9 mouse cellular contexts compared by ENCODE assay signal in the genomic region with DNA sequence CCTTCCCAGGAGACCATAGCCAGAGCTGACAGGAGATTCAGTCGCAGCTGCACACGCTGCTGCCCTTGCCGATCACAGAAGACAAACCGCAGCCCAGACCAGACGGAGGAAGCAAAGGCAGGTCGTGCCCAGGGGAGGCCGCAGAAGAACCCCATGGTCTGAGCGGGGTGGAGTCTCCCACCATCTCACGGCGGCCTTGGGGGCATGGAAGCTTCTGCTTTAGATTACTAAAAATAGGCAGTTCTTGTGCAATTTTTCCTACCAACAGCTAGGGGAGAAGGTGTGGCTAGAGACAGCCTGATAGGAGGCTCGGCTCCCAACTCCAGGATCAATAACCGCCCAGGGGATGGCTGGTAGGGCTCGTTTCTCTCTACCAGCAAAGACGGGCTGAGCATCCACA. TPM values are rescaled to one million over a fixed set of nuclear protein-coding genes. Genes with fewer than 3 reads are reported as not detected.
DNase-seq lines count a peak whose midpoint lies in the region; ATAC-seq and TF ChIP-seq lines count a peak whose summit lies in the region.
"Had no signal": no experiment of that assay in that cellular context is flagged by ENCODE, and none has a peak within 500 bp of the region (broad histone marks: within the 10 kb centered on the region; RNA-seq: fewer than 3 reads in every experiment).

No protein-coding gene starts in this region.

- no peak for TF ChIP-seq CTCF in C2C12 (IDR thresholded peaks at IDR 0.05; ENCODE audit: control insufficient read depth, insufficient read depth, insufficient read length)

- no peak for DNase-seq in hindbrain, embryonic 10.5 days (ENCODE audit: low spot score)
- DNase-seq in hindbrain, embryonic 11.5 days (ENCODE audit: low spot score) = no peak
- no peak for DNase-seq in liver, embryonic 13.5 days
- DNase-seq in c-Kit-positive CD71-positive TER-119-positive erythroid progenitor cells, embryonic 14.5 days (ENCODE audit: low spot score) = no peak
- no peak for DNase-seq in right cerebral cortex, postnatal 36 days (ENCODE audit: low spot score in 2 of 2)
- DNase-seq: retina, postnatal 1 day had no signal

- H3K9me3 ChIP-seq in hindbrain, embryonic 10.5 days = no peaks in the 10 kb centered on the region
- H3K9me3 ChIP-seq in hindbrain, embryonic 11.5 days (ENCODE audit: control insufficient read depth, low read length) = no peaks in the 10 kb centered on the region
- no peaks in the 10 kb centered on the region for H3K9me3 ChIP-seq in liver, embryonic 13.5 days (replicated peaks)
- no peaks in the 10 kb centered on the region for H3K9me3 ChIP-seq in heart, embryonic 11.5 days (replicated peaks; ENCODE audit: control insufficient read depth, low read length)

- WGBS in hindbrain, embryonic 10.5 days = 74% methylated on average over 14 of the region's 14 CpGs
- WGBS in hindbrain, embryonic 11.5 days = 72% methylated on average over 14 of the region's 14 CpGs
- WGBS in liver, embryonic 13.5 days (ENCODE audit: insufficient replicate concordance) = 16% methylated on average over 14 of the region's 14 CpGs
- WGBS in heart, embryonic 11.5 days (ENCODE audit: insufficient replicate concordance) = 51% methylated on average over 14 of the region's 14 CpGs

- H3K4me1 ChIP-seq in hindbrain, embryonic 10.5 days (replicated peaks) = peaks cover 58% of the 10 kb centered on the region
- H3K4me1 ChIP-seq in hindbrain, embryonic 11.5 days (replicated peaks; ENCODE audit: control insufficient read depth, insufficient read depth, low read length) = peaks cover 14% of the 10 kb centered on the region
- peaks cover 60% of the 10 kb centered on the region for H3K4me1 ChIP-seq in liver, embryonic 13.5 days (replicated peaks)
- peaks cover 35% of the 10 kb centered on the region for H3K4me1 ChIP-seq in heart, embryonic 11.5 days (ENCODE audit: control insufficient read depth, insufficient read depth, low read length)

- peaks cover 44% of the 10 kb centered on the region for H3K79me3 ChIP-seq in C2C12 (ENCODE audit: low read depth)

- ATAC-seq in hindbrain, embryonic 11.5 days (ENCODE audit: low FRiP score) = no peak
- peak; percentile 77 for ATAC-seq in common myeloid progenitor, adult 5-6 weeks (replicated peaks; ENCODE audit: low read depth, poor library complexity, severe bottlenecking)
- ATAC-seq in liver, embryonic 13.5 days (ENCODE audit: low read depth) = peak; percentile 41
- no peak for ATAC-seq in heart, embryonic 11.5 days (replicated peaks; ENCODE audit: insufficient number of reproducible peaks, low FRiP score, low TSS enrichment)

- no peak overlapping the region for H3K4me2 ChIP-seq in hindbrain, embryonic 11.5 days (replicated peaks; ENCODE audit: low read depth, low read length)
- H3K4me2 ChIP-seq in liver, embryonic 13.5 days = peak overlapping the region; percentile 53
- H3K4me2 ChIP-seq in heart, embryonic 11.5 days = no peak overlapping the region

- peak overlapping the region; percentile 54 for H3K27ac ChIP-seq in hindbrain, embryonic 10.5 days
- H3K27ac ChIP-seq in hindbrain, embryonic 11.5 days (ENCODE audit: low read depth, low read length) = no peak overlapping the region
- peak overlapping the region; percentile 79 for H3K27ac ChIP-seq in liver, embryonic 13.5 days
- H3K27ac ChIP-seq in heart, embryonic 11.5 days (ENCODE audit: low read depth, low read length) = no peak overlapping the region

- H3K9ac ChIP-seq in hindbrain, embryonic 11.5 days (ENCODE audit: low read depth, low read length) = no peak overlapping the region
- H3K9ac ChIP-seq in liver, embryonic 13.5 days = peak overlapping the region; percentile 38
- H3K9ac ChIP-seq in heart, embryonic 11.5 days (ENCODE audit: low read depth, low read length) = no peak overlapping the region

- peaks cover 57% of the 10 kb centered on the region for H3K79me2 ChIP-seq in C2C12 (ENCODE audit: control insufficient read depth, insufficient read depth)

- no peak overlapping the region for H3K4me3 ChIP-seq in hindbrain, embryonic 10.5 days
- H3K4me3 ChIP-seq in hindbrain, embryonic 11.5 days (ENCODE audit: low read depth, low read length) = no peak overlapping the region
- H3K4me3 ChIP-seq in C2C12 (ENCODE audit: insufficient read depth, poor library complexity, severe bottlenecking) = peak overlapping the region; percentile 53
- peak overlapping the region; percentile 49 for H3K4me3 ChIP-seq in liver, embryonic 13.5 days (replicated peaks)
- no peak overlapping the region for H3K4me3 ChIP-seq in heart, embryonic 11.5 days (ENCODE audit: low read depth, low read length)

- peaks cover 32% of the 10 kb centered on the region for H3K36me3 ChIP-seq in hindbrain, embryonic 10.5 days
- H3K36me3 ChIP-seq in hindbrain, embryonic 11.5 days (ENCODE audit: control insufficient read depth, insufficient read depth, low read length) = no peaks in the 10 kb centered on the region
- peaks cover 47% of the 10 kb centered on the region for H3K36me3 ChIP-seq in C2C12 (ENCODE audit: control insufficient read depth, insufficient read depth)
- H3K36me3 ChIP-seq in liver, embryonic 13.5 days = peaks cover 51% of the 10 kb centered on the region
- H3K36me3 ChIP-seq in heart, embryonic 11.5 days (ENCODE audit: control insufficient read depth, insufficient read depth, low read length) = peaks cover 8% of the 10 kb centered on the region; the same call in 1 of the 2 replicates

- H3K27me3 ChIP-seq in hindbrain, embryonic 10.5 days (ENCODE audit: insufficient read depth, poor library complexity, severe bottlenecking) = no peaks in the 10 kb centered on the region
- H3K27me3 ChIP-seq in hindbrain, embryonic 11.5 days (ENCODE audit: control insufficient read depth, insufficient read depth, low read length) = no peaks in the 10 kb centered on the region
- no peaks in the 10 kb centered on the region for H3K27me3 ChIP-seq in C2C12 (ENCODE audit: control insufficient read depth, insufficient read depth, insufficient read length)
- H3K27me3 ChIP-seq in liver, embryonic 13.5 days = no peaks in the 10 kb centered on the region
- no peaks in the 10 kb centered on the region for H3K27me3 ChIP-seq in heart, embryonic 11.5 days (ENCODE audit: control insufficient read depth, insufficient read depth, low read length)

- H3ac ChIP-seq in C2C12 (ENCODE audit: control insufficient read depth, insufficient read length, low read depth) = peak overlapping the region; percentile 77

TF ChIP-seq in C2C12, 6 proteins besides CTCF, POLR2A, EP300 and RAD21:
- peak; percentile 26 for TF ChIP-seq CEBPB (IDR thresholded peaks at IDR 0.05; ENCODE audit: low read depth)
- TF ChIP-seq MAX (IDR thresholded peaks at IDR 0.05) = no peak
TF ChIP-seq in C2C12: peak in this region for 1.

RNA-seq across cellular contexts. Expression of gene Tpcn1, which starts 29.7 kb away (rescaled TPM):
- polyA plus RNA-seq in hindbrain, embryonic 10.5 days (2016; fragmentation: Nextera tagmentation; extraction: Ambion mirVana) = 12.5 and 12.9 TPM in 2 replicates
- 12.5 and 15.6 TPM in 2 replicates for polyA plus RNA-seq in hindbrain, embryonic 11.5 days (2014; fragmentation: Nextera tagmentation; extraction: Ambion mirVana)
- polyA plus RNA-seq in C2C12 (2012; fragmentation: generic; extraction: Trizol) = 34.6 TPM
- total RNA-seq in common myeloid progenitor, adult 5-6 weeks (2017) = 15.2 and 18.1 TPM in 2 replicates
- polyA plus RNA-seq in liver, embryonic 13.5 days (2015; fragmentation: Nextera tagmentation; extraction: Ambion mirVana) = 21.4 and 22.7 TPM in 2 replicates
- polyA plus RNA-seq in heart, embryonic 11.5 days (2014; fragmentation: Nextera tagmentation; extraction: Ambion mirVana) = 18.1 and 19.1 TPM in 2 replicates

RNA-seq across cellular contexts. Expression of gene Iqcd, which starts 30.1 kb away (rescaled TPM):
- 1.3 and 2.8 TPM in 2 replicates for polyA plus RNA-seq in hindbrain, embryonic 10.5 days (2016; fragmentation: Nextera tagmentation; extraction: Ambion mirVana)
- 1.1 and 1.4 TPM in 2 replicates for polyA plus RNA-seq in hindbrain, embryonic 11.5 days (2014; fragmentation: Nextera tagmentation; extraction: Ambion mirVana)
- polyA plus RNA-seq in C2C12 (2012; fragmentation: generic; extraction: Trizol) = 0.33 TPM
- 0.96 and 0.97 TPM in 2 replicates for total RNA-seq in common myeloid progenitor, adult 5-6 weeks (2017)
- polyA plus RNA-seq in liver, embryonic 13.5 days (2015; fragmentation: Nextera tagmentation; extraction: Ambion mirVana) = 1.8 and 1.9 TPM in 2 replicates
- 0.18 and 0.54 TPM in 2 replicates for polyA plus RNA-seq in heart, embryonic 11.5 days (2014; fragmentation: Nextera tagmentation; extraction: Ambion mirVana)

RNA-seq across cellular contexts. Expression of gene Slc8b1, which starts 47.8 kb away (rescaled TPM):
- 4.4 and 5.8 TPM in 2 replicates for polyA plus RNA-seq in hindbrain, embryonic 10.5 days (2016; fragmentation: Nextera tagmentation; extraction: Ambion mirVana)
- 1.5 and 2.1 TPM in 2 replicates for polyA plus RNA-seq in hindbrain, embryonic 11.5 days (2014; fragmentation: Nextera tagmentation; extraction: Ambion mirVana)
- 6.1 TPM for polyA plus RNA-seq in C2C12 (2012; fragmentation: generic; extraction: Trizol)
- total RNA-seq in common myeloid progenitor, adult 5-6 weeks (2017) = 4.5 and 4.9 TPM in 2 replicates
- polyA plus RNA-seq in liver, embryonic 13.5 days (2015; fragmentation: Nextera tagmentation; extraction: Ambion mirVana) = 4.0 and 4.7 TPM in 2 replicates
- 1.6 and 2.1 TPM in 2 replicates for polyA plus RNA-seq in heart, embryonic 11.5 days (2014; fragmentation: Nextera tagmentation; extraction: Ambion mirVana)

RNA-seq across cellular contexts. Expression of gene Rita1, which starts 53.6 kb away (rescaled TPM):
- 19.0 and 19.6 TPM in 2 replicates for polyA plus RNA-seq in hindbrain, embryonic 10.5 days (2016; fragmentation: Nextera tagmentation; extraction: Ambion mirVana)
- 9.3 and 10.5 TPM in 2 replicates for polyA plus RNA-seq in hindbrain, embryonic 11.5 days (2014; fragmentation: Nextera tagmentation; extraction: Ambion mirVana)
- 17.2 TPM for polyA plus RNA-seq in C2C12 (2012; fragmentation: generic; extraction: Trizol)
- 3.8 and 13.1 TPM in 2 replicates for total RNA-seq in common myeloid progenitor, adult 5-6 weeks (2017)
- 5.7 and 6.5 TPM in 2 replicates for polyA plus RNA-seq in liver, embryonic 13.5 days (2015; fragmentation: Nextera tagmentation; extraction: Ambion mirVana)
- polyA plus RNA-seq in heart, embryonic 11.5 days (2014; fragmentation: Nextera tagmentation; extraction: Ambion mirVana) = 5.6 and 7.9 TPM in 2 replicates

RNA-seq across cellular contexts. Expression of gene Ddx54, which starts 53.8 kb away (rescaled TPM):
- polyA plus RNA-seq in hindbrain, embryonic 10.5 days (2016; fragmentation: Nextera tagmentation; extraction: Ambion mirVana) = 62.2 and 64.7 TPM in 2 replicates
- polyA plus RNA-seq in hindbrain, embryonic 11.5 days (2014; fragmentation: Nextera tagmentation; extraction: Ambion mirVana) = 25.9 and 32.4 TPM in 2 replicates
- polyA plus RNA-seq in C2C12 (2012; fragmentation: generic; extraction: Trizol) = 50.2 TPM
- total RNA-seq in common myeloid progenitor, adult 5-6 weeks (2017) = 36.0 and 41.7 TPM in 2 replicates
- 22.9 and 26.0 TPM in 2 replicates for polyA plus RNA-seq in liver, embryonic 13.5 days (2015; fragmentation: Nextera tagmentation; extraction: Ambion mirVana)
- 22.2 and 23.5 TPM in 2 replicates for polyA plus RNA-seq in heart, embryonic 11.5 days (2014; fragmentation: Nextera tagmentation; extraction: Ambion mirVana)

Comparison
In these comparisons a context has a peak if more than half of its experiments do, and no peak if none do; other contexts are left out.
1. H3K27ac ChIP-seq: peak in hindbrain, embryonic 10.5 days (single experiment) and liver, embryonic 13.5 days (single experiment); none in hindbrain, embryonic 11.5 days (single experiment) and heart, embryonic 11.5 days (single experiment).
2. H3K4me3 ChIP-seq: peak in C2C12 (single experiment) and liver, embryonic 13.5 days (single experiment); none in hindbrain, embryonic 10.5 days (single experiment), hindbrain, embryonic 11.5 days (single experiment) and heart, embryonic 11.5 days (single experiment).
3. ATAC-seq: peak in common myeloid progenitor, adult 5-6 weeks (single experiment) and liver, embryonic 13.5 days (single experiment); none in hindbrain, embryonic 11.5 days (single experiment) and heart, embryonic 11.5 days (single experiment).